ENCODE assay signal across 8 mouse cellular contexts in the genomic region with DNA sequence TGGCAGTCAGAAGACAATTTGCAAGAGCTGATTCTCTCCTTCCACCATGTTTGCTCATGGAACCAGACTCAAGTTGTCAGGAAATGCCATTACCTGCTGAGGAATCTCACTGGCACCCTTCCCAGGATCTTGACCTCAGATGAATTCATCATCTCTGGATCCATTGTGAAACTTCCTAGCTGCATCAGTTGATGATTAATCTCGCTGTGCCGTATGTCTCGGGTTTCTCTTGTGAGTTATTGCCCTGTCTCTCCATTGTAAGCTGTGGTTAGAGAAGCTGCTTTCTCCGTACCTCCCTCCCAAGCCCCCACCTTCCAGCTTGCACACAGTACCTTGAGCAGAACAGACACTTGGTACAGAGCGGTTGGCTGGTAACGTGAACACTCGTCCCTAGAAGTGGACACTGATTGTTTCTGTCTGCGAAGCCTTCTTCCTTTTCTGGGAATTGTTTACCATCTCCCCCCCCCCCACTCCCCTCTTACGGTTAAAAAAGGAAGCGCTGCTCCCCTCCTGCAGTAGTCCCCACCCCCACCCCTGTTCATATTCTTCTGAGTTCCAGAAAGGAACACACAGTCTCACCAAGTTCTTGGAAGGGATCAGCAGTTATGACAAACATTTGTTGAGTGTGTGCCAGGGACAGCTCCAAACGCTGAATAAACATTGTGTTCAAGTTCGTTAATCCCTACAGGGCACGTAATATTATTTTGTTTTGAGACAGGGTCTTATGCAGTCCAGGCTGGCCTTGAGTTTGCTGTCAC. TPM values are rescaled to one million over a fixed set of nuclear protein-coding genes. Genes with fewer than 3 reads are reported as not detected.
DNase-seq lines count a peak whose midpoint lies in the region; ATAC-seq lines count a peak whose summit lies in the region.

No protein-coding gene starts in this region.

- H3K9ac ChIP-seq in kidney, embryonic 16.5 days (replicated peaks; ENCODE audit: low read length): peak overlapping the region; percentile 35

- peak; percentile 92 for ATAC-seq in kidney, embryonic 16.5 days (ENCODE audit: low FRiP score, low TSS enrichment)

- DNase-seq in embryo, embryonic 10 days (ENCODE audit: low spot score): peak; percentile 51
- no peak for DNase-seq in embryo, embryonic 9.5 days (ENCODE audit: extremely low spot score)
- DNase-seq in adipocyte (ENCODE audit: low spot score): peak; percentile 89
- DNase-seq in heart, adult 8-10 months (ENCODE audit: low spot score): peak; percentile 64
- DNase-seq in skeletal muscle tissue, adult 2 months (ENCODE audit: low read depth, low spot score): peak; percentile 88
- no peak for DNase-seq in spleen, postnatal 14 days (ENCODE audit: low spot score in 2 of 2)
- DNase-seq in thymus, adult 18-20 months: no peak

- H3K4me2 ChIP-seq in kidney, embryonic 16.5 days (replicated peaks; ENCODE audit: low read depth, low read length): peak overlapping the region; percentile 41

- H3K27me3 ChIP-seq in kidney, embryonic 16.5 days (ENCODE audit: insufficient read depth, low read length): no peaks in the 10 kb centered on the region

- peak overlapping the region; percentile 77 for H3K27ac ChIP-seq in kidney, embryonic 16.5 days (ENCODE audit: low read length)

- 9% methylated on average over 13 of the region's 13 CpGs for WGBS in kidney, embryonic 16.5 days

- peak overlapping the region; percentile 19 for H3K4me3 ChIP-seq in kidney, embryonic 16.5 days (ENCODE audit: low read length)

- no peaks in the 10 kb centered on the region for H3K36me3 ChIP-seq in kidney, embryonic 16.5 days (ENCODE audit: insufficient read depth, low read length)

- H3K9me3 ChIP-seq in kidney, embryonic 16.5 days (ENCODE audit: low read length): peaks cover 8% of the 10 kb centered on the region

- peaks cover 18% of the 10 kb centered on the region for H3K4me1 ChIP-seq in kidney, embryonic 16.5 days (ENCODE audit: insufficient read depth, low read length)

RNA-seq across cellular contexts. Expression of a gene that starts 12.5 kb away (rescaled TPM):
- total RNA-seq in heart, adult 8-10 months (2022): not detected
- polyA plus RNA-seq in kidney, embryonic 16.5 days (2015; fragmentation: Nextera tagmentation; extraction: Ambion mirVana): 0.99 and 1.3 TPM in 2 replicates

RNA-seq across cellular contexts. Expression of a gene that starts 57.2 kb away (rescaled TPM):
- 1 to 10 TPM; 5.4 to 7.4 (median 6.7) TPM for total RNA-seq in heart, adult 8-10 months (2022)
- polyA plus RNA-seq in kidney, embryonic 16.5 days (2015; fragmentation: Nextera tagmentation; extraction: Ambion mirVana): 22.6 and 28.3 TPM in 2 replicates

Comparison
In these comparisons a context has a peak if more than half of its experiments do, and no peak if none do; other contexts are left out.
1. DNase-seq: peak in embryo, embryonic 10 days (single experiment), adipocyte (single experiment), heart, adult 8-10 months (single experiment) and skeletal muscle tissue, adult 2 months (single experiment); none in embryo, embryonic 9.5 days (single experiment), spleen, postnatal 14 days (0 of 2) and thymus, adult 18-20 months (0 of 2).